ENCODE assay signal across 9 mouse cellular contexts in genomic region chr7:92776647-92777046, GRCm38 (mm10). TPM values are rescaled to one million over a fixed set of nuclear protein-coding genes. Genes with fewer than 3 reads are reported as not detected.
DNase-seq lines count a peak whose midpoint lies in the region; ATAC-seq and TF ChIP-seq lines count a peak whose summit lies in the region.
"Had no signal": no experiment of that assay in that cellular context is flagged by ENCODE, and none has a peak within 500 bp of the region (broad histone marks: within the 10 kb centered on the region; RNA-seq: fewer than 3 reads in every experiment).

No protein-coding gene starts in this region.

- no peak for TF ChIP-seq CTCF in olfactory bulb, adult 2 months (IDR thresholded peaks at IDR 0.05; ENCODE audit: insufficient read depth, low read depth, low read length)

- no peaks in the 10 kb centered on the region for H3K36me3 ChIP-seq in lung, embryonic 15.5 days
- H3K36me3 ChIP-seq in forebrain, embryonic 11.5 days (ENCODE audit: control insufficient read depth, insufficient read depth, low read length), result no peaks in the 10 kb centered on the region
- H3K36me3 ChIP-seq in intestine, embryonic 15.5 days, result no peaks in the 10 kb centered on the region

- no peak overlapping the region for H3K4me3 ChIP-seq in lung, embryonic 15.5 days
- no peak overlapping the region for H3K4me3 ChIP-seq in forebrain, embryonic 11.5 days (ENCODE audit: low read depth, low read length)
- no peak overlapping the region for H3K4me3 ChIP-seq in intestine, embryonic 15.5 days (replicated peaks)
- H3K4me3 ChIP-seq in olfactory bulb, adult 2 months (ENCODE audit: insufficient read depth, low read depth, low read length), result peak overlapping the region; percentile 42
- H3K4me3 ChIP-seq: erythroblast, embryonic 14.5 days had no signal

- H3K4me2 ChIP-seq in lung, embryonic 15.5 days, result peak overlapping the region; percentile 43
- no peak overlapping the region for H3K4me2 ChIP-seq in forebrain, embryonic 11.5 days (ENCODE audit: low read depth, low read length, severe bottlenecking)
- peak overlapping the region; percentile 47; the same call in 1 of the 2 replicates for H3K4me2 ChIP-seq in intestine, embryonic 15.5 days (replicated peaks)

- no peaks in the 10 kb centered on the region for H3K27me3 ChIP-seq in lung, embryonic 15.5 days
- H3K27me3 ChIP-seq in forebrain, embryonic 11.5 days (ENCODE audit: control insufficient read depth, insufficient read depth, low read length), result no peaks in the 10 kb centered on the region
- no peaks in the 10 kb centered on the region for H3K27me3 ChIP-seq in intestine, embryonic 15.5 days (replicated peaks)

- 0 out of 2 replicates have a peak, but pooled peaks cover 10% of the 10 kb centered on the region for H3K4me1 ChIP-seq in lung, embryonic 15.5 days
- peaks cover 8% of the 10 kb centered on the region for H3K4me1 ChIP-seq in forebrain, embryonic 11.5 days (replicated peaks; ENCODE audit: control insufficient read depth, insufficient read depth, low read length)
- H3K4me1 ChIP-seq in intestine, embryonic 15.5 days (replicated peaks), result peaks cover 13% of the 10 kb centered on the region
- H3K4me1 ChIP-seq in olfactory bulb, adult 2 months (ENCODE audit: control insufficient read depth, insufficient read depth, low read length), result peaks cover 20% of the 10 kb centered on the region

- no peak overlapping the region for H3K9ac ChIP-seq in lung, embryonic 15.5 days
- H3K9ac ChIP-seq in forebrain, embryonic 11.5 days (ENCODE audit: low read length), result peak overlapping the region; percentile 31
- H3K9ac ChIP-seq in intestine, embryonic 15.5 days, result no peak overlapping the region

- H3K27ac ChIP-seq in lung, embryonic 15.5 days, result peak overlapping the region; percentile 49; the same call in 1 of the 2 replicates
- peak overlapping the region; percentile 39; the same call in 1 of the 2 replicates for H3K27ac ChIP-seq in forebrain, embryonic 11.5 days (ENCODE audit: low read depth, low read length)
- peak overlapping the region; percentile 77 for H3K27ac ChIP-seq in intestine, embryonic 15.5 days
- H3K27ac ChIP-seq in olfactory bulb, adult 2 months (ENCODE audit: insufficient read depth, low read depth, low read length), result peak overlapping the region; percentile 86

- no peak for TF ChIP-seq POLR2A in olfactory bulb, adult 2 months (IDR thresholded peaks at IDR 0.05; ENCODE audit: insufficient read depth, low read depth, low read length)

- no peak for DNase-seq in lung, postnatal 4 days
- no peak for DNase-seq in forebrain, embryonic 11.5 days (ENCODE audit: low spot score)
- DNase-seq in adrenal gland, postnatal 36 days, result no peak
- DNase-seq in cerebellum, postnatal 10 days, result no peak

- 57% methylated on average over 4 of the region's 4 CpGs for WGBS in lung, embryonic 15.5 days
- 38% methylated on average over 4 of the region's 4 CpGs for WGBS in forebrain, embryonic 11.5 days
- WGBS in intestine, embryonic 15.5 days, result 54% methylated on average over 4 of the region's 4 CpGs
- WGBS in olfactory bulb, adult 2 months, result 12% methylated on average over 4 of the region's 4 CpGs

- no peak for ATAC-seq in lung, embryonic 15.5 days (ENCODE audit: borderline replicate concordance, extremely low read depth, low FRiP score, low TSS enrichment)
- ATAC-seq in forebrain, embryonic 11.5 days (replicated peaks; ENCODE audit: low FRiP score), result no peak
- no peak for ATAC-seq in intestine, embryonic 15.5 days
- ATAC-seq in monocyte, adult 5-6 weeks (replicated peaks; ENCODE audit: insufficient number of reproducible peaks, low FRiP score, low TSS enrichment, poor library complexity, severe bottlenecking), result no peak

- no peaks in the 10 kb centered on the region for H3K9me3 ChIP-seq in lung, embryonic 15.5 days
- H3K9me3 ChIP-seq in forebrain, embryonic 11.5 days (ENCODE audit: control insufficient read depth, low read length), result no peaks in the 10 kb centered on the region
- H3K9me3 ChIP-seq in intestine, embryonic 15.5 days, result no peaks in the 10 kb centered on the region

RNA-seq across cellular contexts. Expression of gene Rab30, which starts 35.2 kb away (rescaled TPM):
- 5.0 and 6.2 TPM in 2 replicates for polyA plus RNA-seq in lung, embryonic 15.5 days (2015; fragmentation: Nextera tagmentation; extraction: Ambion mirVana)
- polyA plus RNA-seq in forebrain, embryonic 11.5 days (2014; fragmentation: Nextera tagmentation; extraction: Ambion mirVana), result 18.2 and 19.1 TPM in 2 replicates
- polyA plus RNA-seq in intestine, embryonic 15.5 days (2015; fragmentation: Nextera tagmentation; extraction: Ambion mirVana), result 24.4 and 24.7 TPM in 2 replicates
- polyA plus RNA-seq in olfactory bulb, adult 2 months (2012; ENCODE audit: insufficient read depth, insufficient read length, low replicate concordance, missing spikeins), result not detected in 2 replicates
- total RNA-seq in adrenal gland, postnatal 36 days (2021), result 1 to 10 TPM; 3.7 to 6.2 TPM
- total RNA-seq in monocyte, adult 5-6 weeks (2017), result 4.2 to 8.3 TPM (median 8.1 TPM) in 3 replicates
